Mouse (Mus musculus) regulatory T cell (primary cell): ENCODE data around the gene Hpd.

Experiments
- in situ Hi-C: fragments of 300-600 bp; cut with MboI, MseI; formaldehyde crosslinking; loops from one replicate; pipeline ENCODE4 v1.15.1; 2025; ENCODE audit warnings: high pct_unique_total_duplicates

Hpd gene

GRCm38 (mm10) chr5:123187306-123187705 is 4.8 kb upstream of the Hpd start:
- in situ Hi-C loops = loop anchor here (10.0 kb wide), 1 partner anchor 443 kb away; no protein-coding TSS in a partner anchor

- in situ Hi-C loops = loop anchor here (10.0 kb wide), 1 partner anchor 441 kb away; no protein-coding TSS in a partner anchor
Measured at GRCm38 (mm10) chr5:123185966-123186365, 3.4 kb upstream of the Hpd start.

GRCm38 (mm10) chr5:123181536-123181935 is 991 bp downstream of the Hpd start:
- in situ Hi-C loops = loop anchor here (10.0 kb wide), 1 partner anchor 437 kb away; no protein-coding TSS in a partner anchor

GRCm38 (mm10) chr5:123180390-123180789 is 2.1 kb downstream of the Hpd start:
- in situ Hi-C loops = loop anchor here (10.0 kb wide), 1 partner anchor 436 kb away; no protein-coding TSS in a partner anchor

GRCm38 (mm10) chr5:123178792-123179191 is 3.7 kb downstream of the Hpd start:
- in situ Hi-C loops = no loop called here

- in situ Hi-C loops = loop anchor here (5.0 kb wide), 1 partner anchor 104 kb away; the partner anchor contains the start of gene Tmem120b
Measured at GRCm38 (mm10) chr5:123171646-123172350, 10.7 kb downstream of the Hpd start.

- in situ Hi-C loops = loop anchor here (5.0 kb wide), 1 partner anchor 103 kb away; the partner anchor contains the start of gene Tmem120b
Measured at GRCm38 (mm10) chr5:123170365-123170764, 12.2 kb downstream of the Hpd start.

GRCm38 (mm10) chr5:123169284-123169683 is 13.2 kb downstream of the Hpd start, which contains the start of gene Psmd9:
Gene Psmd9 (plus strand): TSS chr5:123169413.
- in situ Hi-C loops = no loop called here

GRCm38 (mm10) chr5:123167591-123167990 is 14.9 kb downstream of the Hpd start:
- in situ Hi-C loops = no loop called here

- in situ Hi-C loops = no loop called here
Measured at GRCm38 (mm10) chr5:123166437-123166836, 16.1 kb downstream of the Hpd start.

- in situ Hi-C loops = no loop called here
Measured at GRCm38 (mm10) chr5:123162942-123163341, 19.6 kb downstream of the Hpd start.

- in situ Hi-C loops = no loop called here
Measured at GRCm38 (mm10) chr5:123160341-123160740, 22.2 kb downstream of the Hpd start.

- in situ Hi-C loops = loop anchor here (5.0 kb wide), 1 partner anchor 38 kb away; no protein-coding TSS in a partner anchor
Measured at GRCm38 (mm10) chr5:123159866-123160265, 22.7 kb downstream of the Hpd start.

GRCm38 (mm10) chr5:123159446-123159845 is 23.1 kb downstream of the Hpd start:
- in situ Hi-C loops = loop anchor here (5.0 kb wide), 1 partner anchor 37 kb away; no protein-coding TSS in a partner anchor

- in situ Hi-C loops = loop anchor here (5.0 kb wide), 1 partner anchor 36 kb away; no protein-coding TSS in a partner anchor
Measured at GRCm38 (mm10) chr5:123157972-123158371, 24.6 kb downstream of the Hpd start.

- in situ Hi-C loops = loop anchor here (5.0 kb wide), 1 partner anchor 34 kb away; no protein-coding TSS in a partner anchor
Measured at GRCm38 (mm10) chr5:123156763-123157162, 25.8 kb downstream of the Hpd start.

GRCm38 (mm10) chr5:123155425-123155824 is 27.1 kb downstream of the Hpd start:
- in situ Hi-C loops = loop anchor here (5.0 kb wide), 1 partner anchor 33 kb away; no protein-coding TSS in a partner anchor

GRCm38 (mm10) chr5:123152901-123153300 is 29.6 kb downstream of the Hpd start:
- in situ Hi-C loops = no loop called here

- in situ Hi-C loops = no loop called here
Measured at GRCm38 (mm10) chr5:123151707-123152362, 30.7 kb downstream of the Hpd start.

GRCm38 (mm10) chr5:123151077-123151476 is 31.4 kb downstream of the Hpd start:
- in situ Hi-C loops = no loop called here

GRCm38 (mm10) chr5:123150641-123151040 is 31.9 kb downstream of the Hpd start:
- in situ Hi-C loops = no loop called here
